Mouse (Mus musculus): ENCODE measurements around the gene Adamts20. TPM values are rescaled to one million over a fixed set of nuclear protein-coding genes. Genes with fewer than 3 reads are reported as not detected.

Adamts20 gene
- total RNA-seq, 2 experiments from 2014 or later: 11.1 to 14.0 TPM

GRCm38 (mm10) chr15:94349052-94349451 is 116.2 kb downstream of the Adamts20 start:
- DNase-seq (ENCODE audit: low spot score in 2 of 2): peak; percentile 17 to 37

GRCm38 (mm10) chr15:94344317-94344716 is 120.9 kb downstream of the Adamts20 start:
- no peak for DNase-seq (ENCODE audit: low spot score in 2 of 2)

- peak; percentile 74 to 91 for DNase-seq (ENCODE audit: low spot score in 2 of 2)
These were observed 122.9 kb downstream of the Adamts20 start for GRCm38 (mm10) chr15:94342365-94342764.

GRCm38 (mm10) chr15:94339011-94339410 is 126.2 kb downstream of the Adamts20 start:
- no peak for DNase-seq (ENCODE audit: low spot score in 2 of 2)

- no peak for DNase-seq (ENCODE audit: low spot score in 2 of 2)
These were observed 130.6 kb downstream of the Adamts20 start for GRCm38 (mm10) chr15:94334586-94334985.

- no peak for DNase-seq (ENCODE audit: low spot score in 2 of 2)
These were observed 138.6 kb downstream of the Adamts20 start for GRCm38 (mm10) chr15:94326626-94327025.

- DNase-seq (ENCODE audit: low spot score in 2 of 2): peak in 1 of 2 experiments; percentile 18
These were observed 139.6 kb downstream of the Adamts20 start for GRCm38 (mm10) chr15:94325509-94326181.

GRCm38 (mm10) chr15:94316171-94316570 is 149.0 kb downstream of the Adamts20 start:
- DNase-seq (ENCODE audit: low spot score in 2 of 2): no peak

GRCm38 (mm10) chr15:94309689-94310088 is 155.5 kb downstream of the Adamts20 start:
- peak in 1 of 2 experiments; percentile 55 for DNase-seq (ENCODE audit: low spot score in 2 of 2)

- no peak for DNase-seq (ENCODE audit: low spot score in 2 of 2)
These were observed 157.3 kb downstream of the Adamts20 start for GRCm38 (mm10) chr15:94307888-94308287.

GRCm38 (mm10) chr15:94303151-94303550 is 162.1 kb downstream of the Adamts20 start:
- peak; percentile 24 to 70 for DNase-seq (ENCODE audit: low spot score in 2 of 2)

GRCm38 (mm10) chr15:94294084-94294483 is 171.1 kb downstream of the Adamts20 start:
- no peak for DNase-seq (ENCODE audit: low spot score in 2 of 2)

GRCm38 (mm10) chr15:94288015-94288414 is 177.2 kb downstream of the Adamts20 start:
- no peak for DNase-seq (ENCODE audit: low spot score in 2 of 2)

GRCm38 (mm10) chr15:94287495-94287894 is 177.7 kb downstream of the Adamts20 start:
- no peak for DNase-seq (ENCODE audit: low spot score in 2 of 2)

GRCm38 (mm10) chr15:94276418-94276817 is 188.8 kb downstream of the Adamts20 start:
- peak in 1 of 2 experiments; percentile 60 for DNase-seq (ENCODE audit: low spot score in 2 of 2)

- peak; percentile 67 to 95 for DNase-seq (ENCODE audit: low spot score in 2 of 2)
These were observed 199.6 kb downstream of the Adamts20 start for GRCm38 (mm10) chr15:94265630-94266029.

- no peak for DNase-seq (ENCODE audit: low spot score in 2 of 2)
These were observed 200.7 kb downstream of the Adamts20 start for GRCm38 (mm10) chr15:94264497-94264879.

GRCm38 (mm10) chr15:94263866-94264496 is 201.2 kb downstream of the Adamts20 start:
- DNase-seq (ENCODE audit: low spot score in 2 of 2): peak in 1 of 2 experiments; percentile 57

- peak in 1 of 2 experiments; percentile 24 for DNase-seq (ENCODE audit: low spot score in 2 of 2)
These were observed 202.0 kb downstream of the Adamts20 start for GRCm38 (mm10) chr15:94263241-94263640.

GRCm38 (mm10) chr15:94259497-94259896 is 205.7 kb downstream of the Adamts20 start:
- DNase-seq (ENCODE audit: low spot score in 2 of 2): no peak

- no peak for DNase-seq (ENCODE audit: low spot score in 2 of 2)
These were observed 209.7 kb downstream of the Adamts20 start for GRCm38 (mm10) chr15:94255538-94255937.

- DNase-seq (ENCODE audit: low spot score in 2 of 2): peak; percentile 29 to 75
These were observed 210.2 kb downstream of the Adamts20 start for GRCm38 (mm10) chr15:94254861-94255516.

Data from layer of hippocampus, adult 18-20 months (tissue).